ENCODE assay signal across 22 mouse cellular contexts in the genomic region with DNA sequence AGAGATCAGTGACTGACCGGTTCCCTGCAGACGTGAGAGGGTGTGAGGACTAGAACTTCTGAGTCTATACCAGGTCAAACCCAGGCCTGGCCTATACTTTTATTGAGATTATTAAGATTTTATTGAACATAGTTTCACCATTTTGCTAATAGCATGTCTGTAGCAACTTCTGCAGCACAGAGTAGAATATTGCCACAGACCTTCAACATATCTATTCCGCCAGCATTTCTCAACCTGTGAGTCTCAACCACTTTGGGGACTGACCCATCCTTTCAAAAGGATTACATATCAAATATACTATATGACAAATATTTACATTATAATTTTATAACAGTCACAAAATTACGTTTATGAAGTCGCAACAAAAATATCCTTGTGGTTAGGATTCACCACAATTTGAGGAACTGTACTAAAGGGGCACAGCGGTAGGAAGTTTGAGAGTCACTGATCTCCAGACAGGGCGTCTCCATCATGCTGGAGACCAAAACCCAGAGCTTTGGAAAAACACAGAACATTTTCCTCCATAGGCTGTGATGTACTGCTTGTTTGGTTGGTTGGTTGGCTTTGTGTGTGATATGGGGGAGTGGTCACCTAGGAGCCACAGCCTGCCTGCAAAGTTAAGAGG.
DNase-seq lines count a peak whose midpoint lies in the region; ATAC-seq lines count a peak whose summit lies in the region.
"Had no signal": no experiment of that assay in that cellular context is flagged by ENCODE, and none has a peak within 500 bp of the region (broad histone marks: within the 10 kb centered on the region; RNA-seq: fewer than 3 reads in every experiment).

No protein-coding gene starts in this region.

- DNase-seq in MEL-GATA-1-ER (ENCODE audit: extremely low read depth, low read depth), result peak; percentile 19
- DNase-seq in embryonic facial prominence, embryonic 10.5 days (ENCODE audit: low spot score), result no peak
- DNase-seq: adrenal gland, postnatal 14 days; cerebellum, adult 11 months; cerebellum, adult 2 months; cerebellum, postnatal 14 days; gastrocnemius, postnatal 25 days; heart, postnatal 36 days; kidney, adult 2 months had no signal

- H3K36me3 ChIP-seq in heart, embryonic 13.5 days, result peaks cover 30% of the 10 kb centered on the region
- H3K36me3 ChIP-seq in heart, embryonic 11.5 days (ENCODE audit: control insufficient read depth, insufficient read depth, low read length), result peaks cover 3% of the 10 kb centered on the region; the same call in 1 of the 2 replicates
- H3K36me3 ChIP-seq in forebrain, embryonic 16.5 days (ENCODE audit: control insufficient read depth, insufficient read depth), result no peaks in the 10 kb centered on the region
- no peaks in the 10 kb centered on the region for H3K36me3 ChIP-seq in intestine, embryonic 15.5 days
- H3K36me3 ChIP-seq in embryonic facial prominence, embryonic 10.5 days (replicated peaks), result no peaks in the 10 kb centered on the region
- H3K36me3 ChIP-seq: forebrain, embryonic 15.5 days had no signal

- H3K9ac ChIP-seq in heart, embryonic 13.5 days, result no peak overlapping the region
- no peak overlapping the region for H3K9ac ChIP-seq in heart, embryonic 11.5 days (ENCODE audit: low read depth, low read length)
- H3K9ac ChIP-seq in forebrain, embryonic 16.5 days (replicated peaks; ENCODE audit: low read depth, low read length), result no peak overlapping the region
- no peak overlapping the region for H3K9ac ChIP-seq in intestine, embryonic 15.5 days
- H3K9ac ChIP-seq: embryonic facial prominence, embryonic 13.5 days; forebrain, embryonic 12.5 days; forebrain, embryonic 15.5 days; hindbrain, embryonic 14.5 days had no signal

- 0 out of 2 replicates have a peak overlapping the region, but pooled peaks have one; percentile 8 for H3K27ac ChIP-seq in heart, embryonic 13.5 days (replicated peaks)
- no peak overlapping the region for H3K27ac ChIP-seq in heart, embryonic 11.5 days (ENCODE audit: low read depth, low read length)
- H3K27ac ChIP-seq in forebrain, embryonic 16.5 days (ENCODE audit: low read length), result no peak overlapping the region
- no peak overlapping the region for H3K27ac ChIP-seq in intestine, embryonic 15.5 days
- H3K27ac ChIP-seq in embryonic facial prominence, embryonic 10.5 days (replicated peaks), result no peak overlapping the region
- H3K27ac ChIP-seq: embryonic facial prominence, embryonic 13.5 days; forebrain, embryonic 12.5 days; forebrain, embryonic 15.5 days; hindbrain, embryonic 14.5 days; hindbrain, postnatal 0 days had no signal

- peaks cover 17% of the 10 kb centered on the region for H3K4me1 ChIP-seq in heart, embryonic 13.5 days
- no peaks in the 10 kb centered on the region; the same call in 1 of the 2 replicates for H3K4me1 ChIP-seq in heart, embryonic 11.5 days (ENCODE audit: control insufficient read depth, insufficient read depth, low read length)
- H3K4me1 ChIP-seq in forebrain, embryonic 16.5 days (replicated peaks; ENCODE audit: control insufficient read depth, insufficient read depth, low read length), result no peaks in the 10 kb centered on the region; the same call in none of the 2 replicates
- H3K4me1 ChIP-seq in intestine, embryonic 15.5 days (replicated peaks), result no peaks in the 10 kb centered on the region
- peaks cover 4% of the 10 kb centered on the region; the same call in 1 of the 2 replicates for H3K4me1 ChIP-seq in embryonic facial prominence, embryonic 10.5 days
- H3K4me1 ChIP-seq: forebrain, embryonic 12.5 days; forebrain, embryonic 15.5 days had no signal

- no peaks in the 10 kb centered on the region for H3K27me3 ChIP-seq in heart, embryonic 13.5 days (replicated peaks)
- no peaks in the 10 kb centered on the region for H3K27me3 ChIP-seq in heart, embryonic 11.5 days (ENCODE audit: control insufficient read depth, insufficient read depth, low read length)
- H3K27me3 ChIP-seq in forebrain, embryonic 16.5 days (replicated peaks; ENCODE audit: control insufficient read depth, insufficient read depth, low read length), result no peaks in the 10 kb centered on the region
- H3K27me3 ChIP-seq in intestine, embryonic 15.5 days (replicated peaks), result no peaks in the 10 kb centered on the region
- H3K27me3 ChIP-seq in embryonic facial prominence, embryonic 10.5 days (replicated peaks; ENCODE audit: low read depth, poor library complexity, severe bottlenecking), result no peaks in the 10 kb centered on the region
- H3K27me3 ChIP-seq: embryonic facial prominence, embryonic 13.5 days; forebrain, embryonic 12.5 days; forebrain, embryonic 15.5 days had no signal

- 88% methylated on average over 7 of the region's 7 CpGs for WGBS in heart, embryonic 13.5 days
- WGBS in heart, embryonic 11.5 days (ENCODE audit: insufficient replicate concordance), result 87% methylated on average over 7 of the region's 7 CpGs
- 93% methylated on average over 7 of the region's 7 CpGs for WGBS in forebrain, embryonic 16.5 days
- 83% methylated on average over 7 of the region's 7 CpGs for WGBS in intestine, embryonic 15.5 days
- 93% methylated on average over 7 of the region's 7 CpGs for WGBS in embryonic facial prominence, embryonic 10.5 days

- no peak overlapping the region for H3K4me3 ChIP-seq in heart, embryonic 13.5 days
- H3K4me3 ChIP-seq in heart, embryonic 11.5 days (ENCODE audit: low read depth, low read length), result no peak overlapping the region
- no peak overlapping the region for H3K4me3 ChIP-seq in forebrain, embryonic 16.5 days (replicated peaks; ENCODE audit: low read length)
- no peak overlapping the region for H3K4me3 ChIP-seq in intestine, embryonic 15.5 days (replicated peaks)
- no peak overlapping the region for H3K4me3 ChIP-seq in embryonic facial prominence, embryonic 10.5 days
- H3K4me3 ChIP-seq: embryonic facial prominence, embryonic 13.5 days; erythroblast, embryonic 14.5 days; forebrain, embryonic 12.5 days; forebrain, embryonic 15.5 days had no signal

- ATAC-seq in heart, embryonic 13.5 days (ENCODE audit: extremely low read depth, insufficient number of reproducible peaks, low FRiP score, low TSS enrichment), result no peak
- no peak for ATAC-seq in heart, embryonic 11.5 days (replicated peaks; ENCODE audit: insufficient number of reproducible peaks, low FRiP score, low TSS enrichment)
- peak; percentile 73 to 94 for ATAC-seq in hematopoietic stem cell, adult 5-6 weeks (replicated peaks in 1 of 2; ENCODE audit: insufficient read depth in 1 of 2, low FRiP score in 2 of 2, low TSS enrichment in 1 of 2, low read depth in 1 of 2, poor library complexity in 2 of 2, severe bottlenecking in 2 of 2)
- no peak for ATAC-seq in forebrain, embryonic 16.5 days
- ATAC-seq in intestine, embryonic 15.5 days, result no peak
- ATAC-seq: forebrain, embryonic 15.5 days; hindbrain, postnatal 0 days; inflammation-experienced regulatory T-cells, adult 6 months; intestine, postnatal 0 days had no signal

- H3K4me2 ChIP-seq in heart, embryonic 13.5 days, result no peak overlapping the region
- H3K4me2 ChIP-seq in heart, embryonic 11.5 days, result no peak overlapping the region
- no peak overlapping the region for H3K4me2 ChIP-seq in forebrain, embryonic 16.5 days (ENCODE audit: low read length)
- H3K4me2 ChIP-seq in intestine, embryonic 15.5 days (replicated peaks), result no peak overlapping the region
- H3K4me2 ChIP-seq: embryonic facial prominence, embryonic 13.5 days; forebrain, embryonic 12.5 days; forebrain, embryonic 15.5 days; hindbrain, embryonic 14.5 days had no signal

- no peaks in the 10 kb centered on the region for H3K9me3 ChIP-seq in heart, embryonic 13.5 days
- H3K9me3 ChIP-seq in heart, embryonic 11.5 days (replicated peaks; ENCODE audit: control insufficient read depth, low read length), result no peaks in the 10 kb centered on the region
- no peaks in the 10 kb centered on the region for H3K9me3 ChIP-seq in forebrain, embryonic 16.5 days (ENCODE audit: control insufficient read depth, low read length)
- H3K9me3 ChIP-seq in intestine, embryonic 15.5 days, result no peaks in the 10 kb centered on the region
- H3K9me3 ChIP-seq in embryonic facial prominence, embryonic 10.5 days, result no peaks in the 10 kb centered on the region
- H3K9me3 ChIP-seq: forebrain, embryonic 12.5 days; forebrain, embryonic 15.5 days had no signal

Comparison
In these comparisons a context has a peak if more than half of its experiments do, and no peak if none do; other contexts are left out.
1. ATAC-seq: peak in hematopoietic stem cell, adult 5-6 weeks (2 of 2); none in heart, embryonic 13.5 days (single experiment), heart, embryonic 11.5 days (single experiment), forebrain, embryonic 16.5 days (single experiment) and intestine, embryonic 15.5 days (single experiment).